Mouse (Mus musculus) neural tube, embryonic 11.5 days (tissue): ENCODE measurements around the gene Tsg101. TPM values are rescaled to one million over a fixed set of nuclear protein-coding genes. Genes with fewer than 3 reads are reported as not detected.

Source experiments
- ATAC-seq: fragments of 200-750 bp; cut with Nextera tagmentation; 2 replicates; pipeline ENCODE4 v1.8.0; 2017; ENCODE audit warnings: moderate number of reproducible peaks, mild to moderate bottlenecking, moderate TSS enrichment, moderate library complexity; ENCODE audit not compliant: insufficient read depth, low FRiP score, low TSS enrichment
- DNase-seq: peaks from one replicate; pipeline ENCODE4 v3.0.0-alpha.2; 2015; ENCODE audit warnings: low spot score
- H3K27ac ChIP-seq: fragments of 300-500 bp; sonication (generic); 2 replicates; pipeline ENCODE4 v1.5.1; 2014; ENCODE audit warnings: low read depth, mild to moderate bottlenecking, low read length
- H3K27me3 ChIP-seq: fragments of 300-500 bp; sonication (generic); 2 replicates; pipeline ENCODE4 v1.6.1; 2014; ENCODE audit warnings: mild to moderate bottlenecking, low read length, mixed read lengths; ENCODE audit not compliant: control insufficient read depth, insufficient read depth
- H3K36me3 ChIP-seq: fragments of 300-500 bp; sonication (generic); 2 replicates; pipeline ENCODE4 v1.6.1; 2014; ENCODE audit warnings: mild to moderate bottlenecking, low read length, moderate library complexity, mixed read lengths; ENCODE audit not compliant: control insufficient read depth, insufficient read depth
- H3K4me1 ChIP-seq: fragments of 300-500 bp; sonication (generic); 2 replicates; pipeline ENCODE4 v1.6.1; 2014; ENCODE audit warnings: low read length, mixed read lengths; ENCODE audit not compliant: control insufficient read depth, insufficient read depth
- H3K4me2 ChIP-seq: fragments of 300-500 bp; sonication (generic); 2 replicates; pipeline ENCODE4 v1.6.1; 2014; ENCODE audit warnings: low read depth, mild to moderate bottlenecking, moderate library complexity
- H3K4me3 ChIP-seq: fragments of 300-500 bp; sonication (generic); 2 replicates; pipeline ENCODE4 v1.5.1; 2014; ENCODE audit warnings: low read depth, low read length
- H3K9ac ChIP-seq: fragments of 300-500 bp; sonication (generic); 2 replicates; pipeline ENCODE4 v1.6.1; 2014; ENCODE audit warnings: mild to moderate bottlenecking, low read length
- H3K9me3 ChIP-seq: fragments of 300-500 bp; sonication (generic); 2 replicates; pipeline ENCODE4 v1.6.1; 2016; ENCODE audit warnings: low read length; ENCODE audit not compliant: control insufficient read depth
- WGBS: fragments of 180-500 bp; shearing (Covaris S2); extraction: QIAGEN DNeasy Blood & Tissue Kit; methylation state at CpG from one replicate; pipeline ENCODE4 v1.1.7; 2014; 5-methylcytosine and 5-hydroxymethylcytosine counted together
- polyA plus RNA-seq: library from polyadenylated mRNA; unstranded; fragments of >200 nt; fragmentation: Nextera tagmentation; extraction: Ambion mirVana; gene quantifications from 2 replicates; pipeline ENCODE4 v1.2.1, GENCODE M21; 2014

Tsg101 gene
- polyA plus RNA-seq, 1 experiment from 2014 or later, result 352 TPM

DNA sequence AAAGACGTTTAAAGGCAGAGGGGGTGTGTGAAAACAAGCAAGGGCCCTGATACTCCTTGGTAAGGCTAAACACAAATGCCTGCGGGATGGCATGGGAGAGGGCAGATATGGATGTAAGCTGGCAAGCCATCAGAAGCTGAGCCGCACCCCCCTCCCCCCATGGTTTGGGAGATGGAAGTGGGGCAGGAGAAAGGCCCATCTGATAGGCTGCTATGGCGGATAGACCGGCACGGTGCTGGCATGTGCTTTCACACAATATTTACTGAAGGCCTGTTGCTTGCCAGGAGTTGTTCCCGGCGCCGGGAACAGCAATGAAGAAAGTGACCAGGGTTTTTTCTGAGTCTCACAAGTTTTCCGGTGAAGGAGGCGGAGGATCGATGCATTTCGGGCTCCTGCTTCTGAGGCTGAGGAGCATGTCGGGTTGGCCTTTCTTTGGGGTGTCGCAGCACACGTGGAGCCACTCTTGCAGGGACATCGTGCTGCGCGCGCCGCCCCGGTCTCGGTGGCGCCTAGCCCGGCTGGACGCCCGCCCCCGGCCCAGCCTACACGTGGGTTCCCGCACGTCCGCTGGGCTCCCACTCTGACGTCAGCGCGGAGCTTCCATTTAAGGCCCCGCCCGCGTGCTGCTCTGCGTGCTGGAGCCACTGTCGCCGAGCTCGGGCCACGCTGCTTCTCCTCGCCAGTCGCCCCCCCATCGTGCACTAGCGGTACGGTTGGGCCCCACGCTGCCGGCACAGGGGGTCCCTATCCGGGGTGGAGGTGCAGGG, 74.4 kb downstream of the Tsg101 start:
- peak overlapping the region; percentile 64 for H3K27ac ChIP-seq
- H3K4me2 ChIP-seq, result peak overlapping the region; percentile 95
- H3K36me3 ChIP-seq, result peaks cover 10% of the 10 kb centered on the region
- H3K9ac ChIP-seq, result peak overlapping the region; percentile 91
- DNase-seq, result peak; percentile 94
- no peaks in the 10 kb centered on the region for H3K9me3 ChIP-seq
- H3K27me3 ChIP-seq, result no peaks in the 10 kb centered on the region
- H3K4me1 ChIP-seq, result peaks cover 7% of the 10 kb centered on the region
- under 1% methylated on average over 47 of the region's 51 CpGs for WGBS
- H3K4me3 ChIP-seq, result peak overlapping the region; percentile 92
- peak; percentile 90 for ATAC-seq

GRCm38 (mm10) chr7:46843576-46843975, 76.2 kb downstream of the Tsg101 start:
- H3K4me2 ChIP-seq, result no peak overlapping the region
- ATAC-seq (no peak), DNase-seq (no peak)
- H3K27ac ChIP-seq, result no peak overlapping the region
- peaks cover 11% of the 10 kb centered on the region for H3K4me1 ChIP-seq
- H3K4me3 ChIP-seq, result no peak overlapping the region
- no peaks in the 10 kb centered on the region for H3K27me3 ChIP-seq
- WGBS, result 91% methylated on average over 4 of the region's 4 CpGs
- H3K9me3 ChIP-seq, result no peaks in the 10 kb centered on the region
- 0 out of 2 replicates have a peak, but pooled peaks cover 2% of the 10 kb centered on the region for H3K36me3 ChIP-seq
- H3K9ac ChIP-seq, result no peak overlapping the region

GRCm38 (mm10) chr7:46842278-46842677, 77.5 kb downstream of the Tsg101 start:
- no peak overlapping the region for H3K4me2 ChIP-seq
- no peak overlapping the region for H3K27ac ChIP-seq
- H3K36me3 ChIP-seq, result no peaks in the 10 kb centered on the region
- H3K9ac ChIP-seq, result no peak overlapping the region
- H3K9me3 ChIP-seq, result no peaks in the 10 kb centered on the region
- ATAC-seq (no peak), DNase-seq (no peak)
- H3K27me3 ChIP-seq, result no peaks in the 10 kb centered on the region
- H3K4me3 ChIP-seq, result no peak overlapping the region
- WGBS, result 43% methylated on average over 4 of the region's 5 CpGs
- H3K4me1 ChIP-seq, result peaks cover 12% of the 10 kb centered on the region

DNA sequence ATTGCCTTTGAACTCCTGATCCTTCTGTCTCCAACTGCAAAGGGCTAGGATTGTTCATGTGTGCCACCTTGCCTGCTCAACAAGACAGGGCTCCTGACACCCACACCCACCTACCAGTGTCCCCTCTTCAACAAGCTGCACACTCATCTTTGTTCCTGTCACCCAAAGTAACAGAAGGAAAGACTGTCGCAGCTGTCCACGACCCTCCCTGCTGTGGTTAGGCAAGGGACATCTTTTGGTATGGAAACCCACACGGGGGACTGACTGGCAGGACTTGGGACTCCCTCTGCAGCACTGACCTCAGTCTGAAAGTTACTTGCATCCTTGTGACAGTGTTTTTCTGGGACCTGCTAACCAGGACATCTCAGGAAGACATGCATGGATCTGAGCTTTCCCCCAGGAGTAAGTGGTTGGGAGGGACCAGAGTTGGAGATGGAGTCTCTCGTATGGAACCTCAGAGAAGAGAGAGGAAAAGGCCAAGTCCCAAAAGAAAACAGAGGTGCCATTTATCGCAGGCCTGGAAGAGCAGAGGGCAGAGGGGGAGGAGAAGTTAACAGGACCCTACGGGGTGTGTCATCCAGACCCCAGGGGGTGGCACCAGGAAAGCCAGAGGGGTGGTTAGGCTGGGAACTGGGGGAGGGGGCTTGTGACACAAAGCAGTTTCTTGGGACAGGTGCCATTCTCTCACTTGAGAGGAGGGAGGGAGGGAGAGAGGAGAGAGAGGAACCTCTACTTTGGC, 78.8 kb downstream of the Tsg101 start, which contains the start of gene Ldha:
Gene Ldha, plus strand, starts transcription at position 689 of the 739 bp plus-strand sequence.
- WGBS, result 22% methylated on average over 6 of the region's 6 CpGs
- no peak within 1 kb of the TSS for H3K27ac ChIP-seq
- peaks cover 6% of the 10 kb centered on the region for H3K4me1 ChIP-seq

GRCm38 (mm10) chr7:46840326-46840725, 79.4 kb downstream of the Tsg101 start:
- H3K4me3 ChIP-seq, result no peak overlapping the region
- 55% methylated on average over 4 of the region's 4 CpGs for WGBS
- no peak for DNase-seq

More for the DNA sequence above, 78.8 kb downstream of the Tsg101 start, which contains the start of gene Ldha:
- Histone ChIP-seq H3K36me3 (no peaks in the 10 kb centered on the region), H3K27me3 (no peaks in the 10 kb centered on the region), H3K9me3 (no peaks in the 10 kb centered on the region), H3K4me2 (no peak within 1 kb of the TSS), H3K4me3 (no peak within 1 kb of the TSS), H3K9ac (no peak within 1 kb of the TSS)
- no peak for ATAC-seq
- no peak for DNase-seq

DNA sequence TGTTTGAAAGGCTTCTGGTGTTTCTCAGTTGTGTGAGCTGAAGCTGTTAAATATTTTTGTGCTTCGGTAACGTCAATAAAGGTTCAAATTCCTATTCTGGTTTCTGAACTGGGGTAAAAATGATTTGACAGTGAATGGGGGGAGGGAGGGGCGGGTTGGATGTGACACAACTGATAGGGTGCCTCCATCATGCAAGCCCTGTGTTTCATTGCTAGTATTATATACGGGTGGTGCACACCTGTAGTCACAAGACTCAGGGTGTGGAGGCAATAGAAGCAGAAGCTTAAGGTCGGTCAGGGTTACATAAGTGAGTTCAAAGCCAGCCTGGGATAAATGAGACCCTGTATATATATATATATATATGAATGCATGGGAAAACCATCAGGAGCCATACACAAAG, 79.9 kb downstream of the Tsg101 start:
- 74% methylated on average over 5 of the region's 5 CpGs for whole genome bisulfite sequencing
- peaks cover 6% of the 10 kb centered on the region for H3K4me1 ChIP-seq

More at GRCm38 (mm10) chr7:46840326-46840725, 79.4 kb downstream of the Tsg101 start:
- Histone ChIP-seq H3K27ac (no peak overlapping the region), H3K4me2 (no peak overlapping the region), H3K27me3 (no peaks in the 10 kb centered on the region), H3K4me1 (peaks cover 6% of the 10 kb centered on the region), H3K36me3 (no peaks in the 10 kb centered on the region), H3K9me3 (no peaks in the 10 kb centered on the region), H3K9ac (no peak overlapping the region)
- no peak for ATAC-seq

DNA sequence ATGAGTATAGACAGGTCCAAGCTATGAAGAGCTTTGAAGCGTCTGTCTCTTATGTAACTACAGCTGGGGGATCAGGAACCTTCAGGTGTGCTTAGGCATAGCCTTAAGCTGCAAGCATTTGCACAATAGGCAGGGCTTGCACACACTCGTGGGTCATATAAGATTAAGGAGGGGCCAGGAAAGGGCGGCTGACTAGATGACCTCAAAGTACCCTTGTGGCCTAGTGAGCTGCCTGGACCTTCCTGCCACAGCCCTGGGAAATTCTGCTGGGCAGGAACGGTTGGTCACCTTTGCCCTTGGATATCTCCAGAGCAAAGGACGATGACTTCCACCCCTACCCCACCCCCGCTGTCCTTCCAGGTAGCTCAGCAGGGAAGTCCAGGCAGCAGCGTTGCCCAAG, 80.3 kb downstream of the Tsg101 start:
- WGBS, result 33% methylated on average over 7 of the region's 7 CpGs
- no peak overlapping the region for H3K27ac ChIP-seq

More for the DNA sequence above, 79.9 kb downstream of the Tsg101 start:
- Histone ChIP-seq H3K4me3 (no peak overlapping the region), H3K9me3 (no peaks in the 10 kb centered on the region), H3K4me2 (no peak overlapping the region), H3K27me3 (no peaks in the 10 kb centered on the region), H3K27ac (no peak overlapping the region), H3K36me3 (no peaks in the 10 kb centered on the region), H3K9ac (no peak overlapping the region; the same call in 1 of the 2 replicates)
- DNase-seq (no peak), ATAC-seq (no peak)

More for the DNA sequence above, 80.3 kb downstream of the Tsg101 start:
- Histone ChIP-seq H3K9ac (no peak overlapping the region; the same call in 1 of the 2 replicates), H3K4me2 (no peak overlapping the region), H3K36me3 (no peaks in the 10 kb centered on the region), H3K4me1 (peaks cover 6% of the 10 kb centered on the region), H3K9me3 (no peaks in the 10 kb centered on the region), H3K27me3 (no peaks in the 10 kb centered on the region), H3K4me3 (no peak overlapping the region)
- DNase-seq, result no peak
- ATAC-seq, result no peak
